Mouse (Mus musculus) gonadal fat pad, adult 2 months (tissue): ENCODE results near the gene Spryd4. TPM values are rescaled to one million over a fixed set of nuclear protein-coding genes. Genes with fewer than 3 reads are reported as not detected.
"Not testable (repeated sequence)": the region's sequence is repeated elsewhere in the genome, so short reads cannot be mapped to it uniquely, and the experiment has no call there.

Experiments used
- DNase-seq: peaks from one replicate; pipeline ENCODE4 v3.0.0-alpha.2; 2012; ENCODE audit warnings: low read depth
- polyA plus RNA-seq: library from polyadenylated mRNA; depleted of rRNA; stranded (reverse); fragments of >200 nt; gene quantifications from 2 replicates; pipeline ENCODE4 v1.2.3, GENCODE M21; 2012; rRNA removed

Gene Spryd4
- polyA plus RNA-seq, result 9.1 and 12.2 TPM in 2 replicates

DNA sequence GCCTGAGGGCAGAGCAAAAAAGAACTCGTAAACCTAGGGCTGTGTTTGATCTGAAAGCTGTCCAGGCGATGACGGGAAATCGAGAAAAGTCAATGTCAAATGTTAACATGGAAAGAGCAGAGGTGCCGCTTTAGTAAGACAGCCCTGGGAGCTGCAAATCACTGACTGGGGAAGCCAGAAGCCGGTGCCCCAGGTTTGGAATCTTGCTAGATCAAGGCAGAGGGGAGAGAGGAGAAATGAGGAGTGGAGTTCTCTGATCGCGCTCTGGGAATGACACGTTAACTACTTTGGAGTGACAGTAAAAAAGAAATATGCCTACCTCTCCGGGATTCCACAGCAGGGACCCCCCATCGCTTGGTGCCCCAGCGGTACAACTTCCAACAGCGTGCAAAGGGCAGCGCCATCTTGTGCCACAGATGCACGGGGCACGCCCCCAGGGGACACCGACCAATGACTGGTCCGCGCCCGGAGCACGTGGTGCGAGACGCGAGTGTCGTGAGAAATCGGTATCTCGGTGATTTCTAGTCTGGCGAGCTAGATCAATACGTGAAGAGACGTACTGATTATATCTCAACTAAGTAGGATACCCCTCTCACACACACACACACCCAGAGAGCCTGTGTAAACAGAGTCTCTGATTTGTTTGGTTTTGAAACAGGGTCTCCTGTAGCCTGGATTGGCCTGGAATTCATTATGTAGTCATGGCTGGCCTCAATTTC, at the start of gene Spryd4:
Gene Spryd4, minus strand, starts transcription at position 418 of the 719 bp plus-strand sequence.
- DNase-seq, result no peak

GRCm38 (mm10) chr10:128260376-128260775, 48.8 kb upstream of the Spryd4 start:
- DNase-seq, result not testable (repeated sequence)

- DNase-seq, result no peak
Measured at GRCm38 (mm10) chr10:128259946-128260345, 48.3 kb upstream of the Spryd4 start.

DNA sequence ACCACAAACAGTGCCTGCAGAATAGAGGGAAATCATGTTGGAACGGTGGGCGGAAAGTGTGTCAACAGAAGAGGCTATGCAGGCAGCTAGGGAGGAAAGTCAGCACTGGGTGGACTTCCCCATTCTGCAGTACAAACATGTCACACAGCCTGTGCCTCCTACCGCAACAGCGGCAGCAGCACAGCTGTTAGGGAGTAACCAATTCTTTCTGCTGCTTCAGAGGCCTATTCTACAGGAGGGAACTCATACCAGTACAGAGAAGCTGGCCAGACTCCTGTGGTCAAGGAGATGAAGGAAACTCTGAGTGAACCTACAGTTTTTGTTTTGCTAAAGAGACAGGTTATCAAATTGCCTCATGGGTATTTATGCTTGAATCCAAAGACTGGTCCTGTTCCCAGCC, 47.3 kb upstream of the Spryd4 start:
- no peak for DNase-seq

DNA sequence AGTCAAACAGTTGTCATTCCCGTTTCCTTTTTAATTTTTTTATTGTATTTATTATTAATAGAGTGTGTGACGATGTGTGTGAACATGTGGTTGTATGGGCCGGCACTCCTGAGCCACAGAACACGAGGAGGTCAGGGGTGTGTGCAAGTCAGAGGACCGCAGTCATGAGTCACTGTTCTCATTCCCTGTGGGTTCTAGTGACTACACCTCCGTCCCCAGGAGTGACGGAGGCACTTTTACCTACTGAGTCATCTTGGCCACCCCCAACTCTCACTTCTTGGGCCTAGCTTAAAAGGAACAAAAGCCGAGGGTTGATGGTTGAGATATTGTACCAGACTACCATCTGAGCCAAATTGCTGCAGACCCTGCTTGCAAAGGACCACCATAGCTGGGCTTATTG, 44.7 kb upstream of the Spryd4 start:
- DNase-seq, result no peak

- DNase-seq, result no peak
Measured at GRCm38 (mm10) chr10:128255925-128256324, 44.3 kb upstream of the Spryd4 start.

DNA sequence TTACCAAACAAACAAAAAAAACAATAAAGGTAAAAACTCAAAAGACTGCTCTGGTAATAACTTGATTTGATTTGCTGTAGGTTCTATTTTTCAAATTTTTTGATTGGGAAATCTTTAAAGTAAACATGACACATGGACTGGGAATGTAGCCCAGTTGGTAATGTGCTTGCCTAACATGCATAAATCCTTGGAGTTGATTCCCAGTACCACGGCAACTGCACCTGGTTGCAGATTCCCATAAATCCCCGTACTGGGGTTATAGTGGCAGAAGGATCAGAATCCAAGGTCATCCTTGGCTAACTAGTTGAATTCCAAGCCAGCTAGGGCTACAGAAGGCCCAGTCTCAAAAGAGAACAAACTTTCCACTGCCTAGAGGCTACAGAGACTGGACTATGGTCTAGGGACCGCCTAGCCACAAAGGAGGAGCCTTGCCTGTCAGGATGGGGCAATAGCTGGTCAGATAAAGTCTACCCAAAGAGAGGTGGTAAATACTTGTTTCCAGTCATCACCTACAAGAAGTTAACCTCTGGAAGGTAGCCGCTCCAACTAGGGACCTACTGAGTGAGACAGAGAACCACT, 42.2 kb upstream of the Spryd4 start, which contains the start of gene Apon:
Gene Apon, plus strand, starts transcription at position 420 of the 579 bp plus-strand sequence.
- peak; percentile 63 for DNase-seq

DNA sequence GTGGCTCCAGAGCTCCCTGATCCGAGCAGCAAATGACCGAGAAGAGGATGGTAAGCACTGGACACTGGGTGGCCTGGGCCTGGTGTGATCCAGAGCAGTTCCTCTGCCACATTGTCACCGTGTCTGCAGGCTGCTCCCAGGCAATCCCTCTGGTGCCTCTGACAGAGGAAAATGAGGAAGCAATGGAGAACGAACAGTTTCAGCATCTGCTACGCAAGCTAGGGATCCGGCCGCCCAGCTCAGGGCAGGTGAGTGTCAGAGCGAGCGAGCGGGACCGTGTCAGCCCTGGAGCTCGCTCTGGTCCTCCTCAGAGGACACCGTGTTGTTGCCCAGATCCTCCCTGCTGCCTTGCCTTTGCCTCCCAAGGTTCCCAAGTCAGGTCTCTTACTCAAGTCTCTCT, 39.0 kb upstream of the Spryd4 start:
- no peak for DNase-seq

DNA sequence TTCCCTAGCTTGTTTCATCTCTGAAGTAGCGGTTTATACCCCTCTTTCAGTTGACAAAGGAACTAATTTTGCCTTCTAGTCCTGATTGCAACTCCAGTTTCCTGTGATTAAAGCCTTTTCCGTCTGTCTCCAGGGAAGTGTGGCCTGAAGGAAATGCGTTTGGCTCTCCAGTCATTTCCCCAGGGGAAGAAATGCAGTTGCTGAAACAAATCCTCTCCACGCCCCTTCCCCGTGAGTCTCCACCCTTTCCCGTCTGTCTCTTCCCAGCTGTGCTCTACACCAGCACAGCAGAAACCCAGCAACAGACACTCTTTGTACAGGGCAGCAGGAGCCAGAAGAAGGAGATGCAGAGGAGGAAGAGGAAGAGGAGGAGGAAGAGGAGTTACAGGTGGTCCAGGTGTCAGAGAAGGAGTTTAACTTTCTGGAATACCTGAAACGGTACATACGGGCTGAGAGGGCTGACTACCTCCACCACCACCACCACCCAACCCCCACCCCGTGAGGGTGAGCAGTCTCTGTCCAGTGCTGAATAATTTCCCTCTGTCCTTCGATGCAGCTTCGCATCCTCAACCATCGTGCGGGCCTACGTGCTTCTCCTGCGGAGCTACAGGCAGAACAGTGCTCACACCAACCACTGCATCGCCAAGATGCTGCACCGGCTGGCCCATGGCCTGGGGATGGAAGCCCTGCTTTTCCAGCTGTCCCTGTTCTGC, 35.6 kb upstream of the Spryd4 start:
- no peak for DNase-seq

GRCm38 (mm10) chr10:128244121-128244520, 32.5 kb upstream of the Spryd4 start:
- DNase-seq, result no peak

DNA sequence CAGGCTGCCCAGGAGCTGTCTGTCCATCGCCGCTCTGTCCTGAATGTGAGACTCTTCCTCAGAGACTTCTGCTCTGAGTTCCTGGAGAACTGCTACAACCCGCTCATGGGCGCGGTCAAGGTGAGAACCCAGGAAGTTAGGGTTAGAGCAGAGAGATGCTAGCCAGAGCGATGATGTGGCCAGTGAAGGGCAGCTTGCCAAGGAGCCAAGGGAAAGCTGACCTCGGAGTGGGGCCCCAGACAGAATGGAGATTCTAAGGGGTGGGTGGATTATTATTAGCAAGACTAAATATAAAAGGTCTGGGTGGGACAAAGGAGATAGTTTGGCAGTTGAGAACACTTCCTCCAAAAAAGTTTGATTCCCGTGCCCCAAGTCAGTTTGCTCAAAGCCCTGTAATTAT, 31.6 kb upstream of the Spryd4 start:
- no peak for DNase-seq

DNA sequence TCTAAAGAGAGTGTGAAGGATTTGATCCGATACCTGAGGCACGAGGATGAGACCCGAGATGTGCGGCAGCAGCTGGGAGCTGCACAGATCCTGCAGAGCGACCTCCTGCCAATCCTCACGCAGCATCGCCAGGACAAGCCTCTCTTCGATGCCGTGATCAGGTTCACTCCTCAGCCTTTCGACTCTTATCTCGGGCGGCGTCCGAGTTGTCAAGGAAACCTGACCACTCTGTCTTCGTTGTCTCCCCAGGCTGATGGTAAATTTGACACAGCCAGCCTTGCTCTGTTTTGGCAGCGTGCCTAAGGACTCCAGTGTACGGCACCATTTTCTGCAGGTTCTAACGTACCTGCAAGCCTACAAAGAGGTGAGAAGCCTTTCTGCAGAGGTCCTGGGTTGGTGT, 28.5 kb upstream of the Spryd4 start:
- DNase-seq, result no peak

- no peak for DNase-seq
Measured at GRCm38 (mm10) chr10:128239140-128239539, 27.5 kb upstream of the Spryd4 start.

DNA sequence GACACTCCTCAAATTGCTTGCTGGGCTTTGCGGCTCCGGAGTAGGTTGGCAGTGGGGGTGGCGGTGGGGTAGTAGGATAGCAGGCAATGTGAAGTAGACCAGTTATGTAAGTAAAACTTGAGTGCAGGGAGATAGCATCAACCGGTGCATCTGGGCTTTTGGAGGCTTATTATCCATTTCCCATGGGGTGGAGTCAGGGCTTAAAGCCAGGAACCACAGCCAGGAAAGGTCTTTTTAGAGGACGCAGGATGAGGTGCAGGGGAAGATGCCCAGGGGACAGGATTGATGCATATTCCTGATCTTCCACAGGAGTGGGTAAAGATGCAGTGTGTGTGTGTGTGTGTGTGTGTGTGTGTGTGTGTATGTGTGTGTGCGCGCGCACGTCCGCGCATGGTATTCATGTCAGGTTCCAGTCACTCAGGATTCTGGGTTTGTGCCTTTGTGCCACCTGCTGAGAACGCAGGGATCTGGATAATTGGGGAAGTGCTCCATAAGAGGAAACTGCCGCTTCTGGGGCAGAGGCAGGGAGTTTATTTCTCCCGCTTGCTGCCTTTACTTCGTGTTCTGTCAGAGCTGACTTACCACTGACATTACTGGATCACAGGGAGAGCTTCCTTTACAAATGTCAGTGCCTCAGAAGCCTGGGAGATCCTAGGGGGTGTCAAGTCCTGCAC, 26.3 kb upstream of the Spryd4 start:
- DNase-seq, result no peak

DNA sequence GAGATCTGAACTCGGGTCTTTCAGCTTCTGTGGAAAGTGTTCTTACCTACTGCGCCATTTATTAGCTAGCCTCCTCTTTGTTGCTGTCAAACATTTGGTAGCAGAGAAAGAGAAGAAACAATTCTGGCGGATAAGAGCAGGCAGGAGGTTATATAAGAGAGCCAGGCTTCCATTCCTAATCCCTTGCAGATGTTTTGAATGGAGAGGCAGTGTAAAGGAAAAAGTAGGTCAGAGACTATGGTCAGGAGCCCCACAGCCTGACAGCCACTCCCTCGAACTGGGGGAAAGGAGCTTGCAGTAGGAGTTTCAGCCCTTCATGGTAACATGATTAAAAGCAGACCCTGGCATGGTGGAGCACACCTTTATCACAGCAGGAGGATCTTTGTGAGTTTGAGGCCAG, 24.7 kb upstream of the Spryd4 start:
- no peak for DNase-seq

GRCm38 (mm10) chr10:128232420-128232985, 20.9 kb upstream of the Spryd4 start:
- no peak for DNase-seq

DNA sequence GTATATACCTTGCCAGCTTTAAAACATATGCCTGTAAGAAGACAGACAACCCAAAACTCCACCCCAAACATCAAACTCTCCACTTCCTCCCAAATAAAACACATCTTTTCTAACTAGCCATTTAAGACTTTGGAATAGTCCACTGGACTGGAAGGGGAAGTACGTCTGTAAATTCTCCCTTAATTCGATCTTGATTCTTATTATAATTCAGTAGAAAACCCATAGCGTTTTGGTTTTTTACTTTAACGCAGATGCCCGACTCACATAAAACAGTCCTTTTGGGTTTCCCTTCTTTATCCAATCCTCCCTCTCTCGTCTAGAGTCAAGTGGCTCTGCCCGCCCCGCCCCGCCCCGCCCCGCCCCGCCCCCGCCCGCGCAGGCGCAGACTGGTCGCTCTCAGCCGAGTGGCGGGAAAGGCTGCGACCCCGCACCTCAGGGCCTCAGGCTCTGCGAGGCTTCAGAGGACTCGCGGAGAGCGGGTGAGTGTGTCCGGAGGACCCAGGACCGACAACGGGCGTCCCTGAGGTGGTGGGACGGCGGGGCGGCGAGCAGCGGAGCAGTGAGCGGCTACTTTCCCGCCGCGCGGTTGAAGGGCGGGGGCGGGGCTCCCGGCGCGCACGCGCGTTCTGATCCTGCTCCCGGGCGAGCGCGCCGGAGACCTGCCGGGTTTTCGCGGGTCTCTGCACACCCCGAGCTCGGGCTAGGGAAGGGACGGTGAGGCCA, 20.3 kb upstream of the Spryd4 start, which contains the start of gene Timeless:
Gene Timeless, plus strand, starts transcription at position 369 of the 723 bp plus-strand sequence.
- no peak for DNase-seq

- no peak for DNase-seq
Measured at GRCm38 (mm10) chr10:128231146-128231545, 19.5 kb upstream of the Spryd4 start.

- no peak for DNase-seq
Measured at GRCm38 (mm10) chr10:128230582-128230981, 19.0 kb upstream of the Spryd4 start.

DNA sequence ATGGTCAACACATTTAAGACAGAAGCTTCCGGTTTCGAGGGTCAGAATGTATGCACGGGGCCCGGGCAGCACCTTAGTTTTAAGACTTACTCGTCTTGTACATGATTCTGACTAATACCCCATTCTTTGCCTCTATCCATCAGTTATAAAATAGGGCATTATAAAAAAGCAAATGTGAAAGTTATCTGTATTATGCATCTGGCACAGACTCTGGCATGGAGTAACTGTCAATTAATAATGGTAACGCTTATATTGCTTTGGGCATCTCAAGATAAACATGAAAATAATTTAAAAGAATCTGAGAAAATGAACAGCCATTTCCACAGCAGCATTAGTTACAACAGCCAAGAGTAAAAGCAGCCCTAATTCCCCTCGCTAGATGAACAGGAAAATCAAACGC, 16.4 kb upstream of the Spryd4 start:
- no peak for DNase-seq

DNA sequence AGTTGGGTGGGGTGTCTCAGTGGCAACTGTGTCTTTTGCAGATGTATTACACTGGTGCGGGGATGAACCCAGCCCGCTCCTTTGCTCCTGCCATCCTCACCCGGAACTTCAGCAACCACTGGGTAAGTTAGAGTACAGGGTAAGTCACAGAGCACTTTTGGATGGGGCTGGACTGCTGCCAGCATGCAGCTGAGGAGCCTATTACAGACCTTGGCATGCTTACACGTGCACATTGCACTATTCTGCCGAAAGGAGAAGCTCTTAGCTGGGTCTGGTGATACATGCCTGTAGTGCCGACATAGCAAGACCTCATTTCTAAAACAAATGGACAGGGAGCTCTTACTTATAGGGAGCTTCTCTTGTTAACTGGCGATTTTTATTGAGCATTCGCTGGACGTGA, 16.0 kb upstream of the Spryd4 start:
- no peak for DNase-seq
